Mouse (Mus musculus) urinary bladder, postnatal 0 days (tissue): Measurements from ENCODE around the gene Papss1. TPM values are rescaled to one million over a fixed set of nuclear protein-coding genes. Genes with fewer than 3 reads are reported as not detected.

Experiments used
- polyA plus RNA-seq: library from polyadenylated mRNA; unstranded; fragments of >200 nt; fragmentation: Nextera tagmentation; extraction: Ambion mirVana; gene quantifications from 2 replicates; pipeline ENCODE4 v1.2.1, GENCODE M21; 2015

Gene Papss1
- 42.6 and 50.8 TPM in 2 replicates for polyA plus RNA-seq

GRCm38 (mm10) chr3:131564430-131565256 is at the start of gene Papss1:
Papss1 (plus strand) TSS chr3:131564768.

Other genes with a start within 250 kb of the Papss1 start
- gene Sgms2, start 73.4 kb upstream of the Papss1 start, polyA plus RNA-seq: 4.4 and 4.5 TPM in 2 replicates